Mouse (Mus musculus) liver, postnatal 0 days (tissue): ENCODE measurements around the gene Eif4h. TPM values are rescaled to one million over a fixed set of nuclear protein-coding genes. Genes with fewer than 3 reads are reported as not detected.

Experiments
- ATAC-seq: fragments of 200-750 bp; cut with Nextera tagmentation; 2 replicates; pipeline ENCODE4 v1.8.0; 2017; ENCODE audit warnings: mild to moderate bottlenecking, moderate library complexity
- DNase-seq: peaks from one replicate; pipeline ENCODE4 v3.0.0-alpha.2; 2016
- H3K27ac ChIP-seq: fragments of 300-500 bp; sonication (generic); 2 replicates; pipeline ENCODE4 v1.5.1; 2014; ENCODE audit warnings: antibody characterized with exemption, moderate library complexity, mild to moderate bottlenecking, low read depth
- H3K27me3 ChIP-seq: fragments of 300-500 bp; sonication (generic); 2 replicates; pipeline ENCODE4 v1.6.1; 2014; ENCODE audit warnings: low read length, control low read depth, mixed read lengths; ENCODE audit not compliant: insufficient read depth
- H3K36me3 ChIP-seq: fragments of 300-500 bp; sonication (generic); replicated peaks from 2 replicates; pipeline ENCODE4 v1.6.1; 2014; ENCODE audit warnings: mild to moderate bottlenecking, control low read depth, low read length, moderate library complexity, mixed read lengths; ENCODE audit not compliant: insufficient read depth
- H3K4me1 ChIP-seq: fragments of 300-500 bp; sonication (generic); 2 replicates; pipeline ENCODE4 v1.6.1; 2014; ENCODE audit warnings: antibody characterized with exemption, mild to moderate bottlenecking, control low read depth; ENCODE audit not compliant: insufficient read depth
- H3K4me2 ChIP-seq: fragments of 300-500 bp; sonication (generic); 2 replicates; pipeline ENCODE4 v1.6.1; 2014; ENCODE audit warnings: low read depth, mild to moderate bottlenecking, low read length, moderate library complexity, mixed read lengths
- H3K4me3 ChIP-seq: fragments of 300-500 bp; sonication (generic); 2 replicates; pipeline ENCODE4 v1.5.1; 2014; ENCODE audit warnings: low read depth, low read length
- H3K9ac ChIP-seq: fragments of 300-500 bp; sonication (generic); replicated peaks from 2 replicates; pipeline ENCODE4 v1.6.1; 2014; ENCODE audit warnings: mild to moderate bottlenecking, moderate library complexity
- H3K9me3 ChIP-seq: fragments of 300-500 bp; sonication (generic); 2 replicates; pipeline ENCODE4 v1.6.1; 2016; ENCODE audit warnings: mild to moderate bottlenecking, control low read depth, low read length, mixed read lengths
- CTCF ChIP-seq: sonication (generic); IDR thresholded peaks from 2 replicates; pipeline ENCODE4 v1.5.1; 2016; ENCODE audit warnings: antibody characterized with exemption, low read depth
- EP300 ChIP-seq: IDR thresholded peaks from 2 replicates; pipeline ENCODE4 v1.6.1; 2016; ENCODE audit warnings: antibody characterized with exemption, low read depth, mild to moderate bottlenecking
- WGBS: fragments of 180-500 bp; shearing (Covaris S2); extraction: QIAGEN DNeasy Blood & Tissue Kit; methylation state at CpG from one replicate; pipeline ENCODE4 v1.1.7; 2014; ENCODE audit not compliant: insufficient replicate concordance; 5-methylcytosine and 5-hydroxymethylcytosine counted together
- polyA plus RNA-seq: library from polyadenylated mRNA; unstranded; fragments of >200 nt; fragmentation: Nextera tagmentation; extraction: Ambion mirVana; gene quantifications from 2 replicates; pipeline ENCODE4 v1.2.1, GENCODE M21; 2015

Gene Eif4h
- polyA plus RNA-seq, 1 experiment from 2014 or later: 132 TPM

DNA sequence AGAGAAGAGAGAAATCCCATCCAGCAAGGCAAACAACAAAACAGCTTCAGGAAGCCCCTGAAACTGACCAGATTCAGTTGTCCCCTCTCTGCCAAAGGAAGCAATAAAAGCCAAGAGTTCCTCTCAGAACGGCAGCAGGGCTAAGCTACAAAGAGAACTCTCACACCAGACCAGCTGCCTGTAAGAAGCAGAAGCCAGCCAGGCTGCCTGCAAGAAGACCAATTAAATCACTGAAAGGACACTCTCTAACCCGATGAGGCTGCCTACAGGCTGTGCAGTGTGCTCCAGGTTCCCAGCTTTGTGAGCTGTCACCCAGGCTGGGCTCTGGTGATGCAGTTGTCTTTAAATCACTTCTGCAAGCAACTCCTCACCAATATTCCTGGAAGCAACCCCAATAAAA is 44.5 kb upstream of the Eif4h start:
- H3K4me3 ChIP-seq: no peak overlapping the region
- H3K27ac ChIP-seq: no peak overlapping the region
- 57% methylated on average over 2 of the region's 2 CpGs for WGBS
- no peak overlapping the region for H3K9ac ChIP-seq
- H3K36me3 ChIP-seq: no peaks in the 10 kb centered on the region
- peaks cover 28% of the 10 kb centered on the region for H3K4me1 ChIP-seq
- TF ChIP-seq EP300: no peak
- TF ChIP-seq CTCF: no peak
- 0 out of 2 replicates have a peak, but pooled peaks cover 4% of the 10 kb centered on the region for H3K27me3 ChIP-seq
- DNase-seq (no peak), ATAC-seq (no peak)
- no peaks in the 10 kb centered on the region for H3K9me3 ChIP-seq
- H3K4me2 ChIP-seq: no peak overlapping the region

DNA sequence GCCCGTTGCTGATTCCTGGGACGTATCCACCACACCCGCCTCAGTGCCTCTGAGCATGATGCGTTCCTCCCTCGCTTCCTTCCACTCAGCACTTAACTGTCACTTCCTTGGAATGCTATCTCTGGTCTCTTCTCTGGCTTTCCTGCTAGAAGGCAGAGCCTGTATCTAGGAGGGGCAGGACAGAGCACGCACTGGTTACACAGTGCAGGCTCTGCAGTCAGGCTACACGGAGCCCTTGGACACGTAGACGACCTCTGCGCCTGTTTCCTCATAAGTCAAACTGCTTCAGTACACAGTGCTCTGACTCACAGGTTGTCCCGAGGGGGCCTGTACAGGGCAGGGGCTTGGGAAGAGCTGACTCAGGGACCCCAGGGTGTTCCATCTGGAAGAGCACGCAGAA is 40.9 kb upstream of the Eif4h start:
- Histone ChIP-seq H3K4me2 (no peak overlapping the region), H3K4me1 (peaks cover 44% of the 10 kb centered on the region), H3K27ac (peak overlapping the region; percentile 69), H3K27me3 (no peaks in the 10 kb centered on the region), H3K4me3 (no peak overlapping the region), H3K36me3 (no peaks in the 10 kb centered on the region), H3K9me3 (no peaks in the 10 kb centered on the region), H3K9ac (no peak overlapping the region; the same call in 1 of the 2 replicates)
- peak; percentile 51 for DNase-seq
- TF ChIP-seq CTCF (no peak), EP300 (peak; percentile 41; the same call in 1 of the 2 replicates)
- peak; percentile 73 for ATAC-seq
- WGBS: 61% methylated on average over 12 of the region's 12 CpGs

DNA sequence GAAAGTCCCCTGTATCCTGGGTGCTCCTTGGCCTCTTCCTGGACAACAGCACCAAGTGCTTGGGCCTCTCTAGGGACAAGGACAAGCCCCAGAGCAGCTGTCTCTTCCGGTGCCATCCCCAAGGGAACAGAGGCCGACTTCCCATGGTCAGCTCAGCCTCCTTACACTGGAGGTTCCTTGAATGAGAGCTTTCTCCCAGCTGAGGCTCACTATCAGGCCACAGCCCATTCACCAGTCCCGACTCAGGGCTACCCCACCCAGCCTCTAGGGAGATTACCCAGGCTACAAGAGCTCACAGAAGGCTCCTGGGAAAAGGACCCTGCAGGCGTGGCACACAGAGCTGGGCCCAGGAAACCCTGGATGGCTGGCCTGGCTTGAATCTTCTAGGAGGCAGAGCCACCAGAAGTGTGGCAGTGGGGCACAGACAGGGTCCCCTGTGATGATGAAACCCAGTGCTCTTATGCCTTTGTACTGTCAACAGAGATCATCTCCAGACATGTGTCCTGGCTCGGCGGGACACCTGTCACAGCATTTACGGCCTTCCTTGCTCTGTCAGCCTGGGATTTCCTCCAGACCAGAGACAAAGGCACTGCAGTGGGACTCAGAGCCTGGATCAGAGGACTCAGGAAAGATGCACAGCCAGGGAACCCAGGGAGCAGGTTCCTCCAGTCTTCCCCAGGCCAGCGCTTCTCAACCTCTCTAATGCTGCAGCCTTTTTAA is 39.7 kb upstream of the Eif4h start:
- Histone ChIP-seq H3K36me3 (no peaks in the 10 kb centered on the region), H3K4me1 (peaks cover 44% of the 10 kb centered on the region), H3K27ac (peak overlapping the region; percentile 64), H3K4me2 (no peak overlapping the region), H3K27me3 (no peaks in the 10 kb centered on the region), H3K9ac (0 out of 2 replicates have a peak overlapping the region, but pooled peaks have one; percentile 6), H3K9me3 (no peaks in the 10 kb centered on the region), H3K4me3 (no peak overlapping the region)
- DNase-seq (peak; percentile 33), ATAC-seq (no peak)
- TF ChIP-seq CTCF (no peak), EP300 (no peak)
- 60% methylated on average over 8 of the region's 8 CpGs for WGBS

DNA sequence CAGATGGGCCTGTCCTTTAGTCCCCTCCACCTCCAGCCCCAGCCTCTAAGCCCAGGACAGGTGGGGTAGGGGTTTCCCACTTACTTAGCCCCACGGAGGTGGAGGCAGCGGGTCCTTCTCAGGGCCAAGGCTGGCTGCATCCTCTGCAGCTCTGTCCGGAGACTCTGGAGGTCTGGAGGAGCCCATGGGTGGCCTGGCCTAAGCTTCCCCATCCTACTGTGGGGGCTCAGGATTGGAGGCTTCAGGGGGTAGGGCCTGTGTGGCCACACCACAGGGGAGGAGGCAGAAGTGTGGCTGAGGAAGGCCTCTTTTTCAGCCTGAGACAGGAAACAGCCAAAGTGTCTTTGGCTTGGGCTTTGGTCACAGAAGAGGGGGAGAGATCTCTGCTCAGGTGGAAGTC is 38.7 kb upstream of the Eif4h start:
- 50% methylated on average over 3 of the region's 3 CpGs for WGBS
- H3K9ac ChIP-seq: 0 out of 2 replicates have a peak overlapping the region, but pooled peaks have one; percentile 8
- peak overlapping the region; percentile 16; the same call in 1 of the 2 replicates for H3K4me3 ChIP-seq
- no peaks in the 10 kb centered on the region for H3K27me3 ChIP-seq
- H3K9me3 ChIP-seq: no peaks in the 10 kb centered on the region
- H3K27ac ChIP-seq: peak overlapping the region; percentile 64; the same call in 1 of the 2 replicates
- peak; percentile 37 for DNase-seq
- TF ChIP-seq EP300 (no peak), CTCF (no peak)
- H3K36me3 ChIP-seq: no peaks in the 10 kb centered on the region
- H3K4me2 ChIP-seq: peak overlapping the region; percentile 68; the same call in 1 of the 2 replicates
- ATAC-seq: no peak
- H3K4me1 ChIP-seq: peaks cover 44% of the 10 kb centered on the region

DNA sequence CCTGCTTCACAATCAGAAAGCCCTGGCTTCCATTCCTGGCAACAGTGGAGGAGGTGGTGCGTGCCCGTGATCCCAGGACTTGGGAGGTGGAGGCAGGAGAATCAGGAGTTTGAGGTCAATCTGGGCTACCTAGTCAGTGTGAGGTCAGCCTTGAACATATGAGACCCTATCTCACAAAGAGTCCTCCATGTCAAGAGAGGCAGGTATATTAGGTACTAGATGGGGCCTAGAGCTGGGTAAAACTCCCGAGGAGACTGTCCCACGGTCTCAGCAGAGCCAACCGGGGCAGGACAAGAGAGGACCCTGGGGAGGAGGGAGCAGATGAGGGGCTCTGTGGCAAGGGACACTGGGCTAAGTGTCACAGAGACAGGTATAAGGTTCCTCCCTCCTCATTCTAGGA is 38.2 kb upstream of the Eif4h start:
- H3K4me3 ChIP-seq: peak overlapping the region; percentile 16; the same call in 1 of the 2 replicates
- H3K27me3 ChIP-seq: no peaks in the 10 kb centered on the region
- WGBS: 58% methylated on average over 5 of the region's 5 CpGs
- H3K4me2 ChIP-seq: peak overlapping the region; percentile 68
- 0 out of 2 replicates have a peak overlapping the region, but pooled peaks have one; percentile 8 for H3K9ac ChIP-seq
- TF ChIP-seq EP300 (no peak), CTCF (no peak)
- ATAC-seq (no peak), DNase-seq (no peak)
- H3K4me1 ChIP-seq: peaks cover 44% of the 10 kb centered on the region
- no peaks in the 10 kb centered on the region for H3K36me3 ChIP-seq
- H3K27ac ChIP-seq: peak overlapping the region; percentile 29; the same call in 1 of the 2 replicates
- no peaks in the 10 kb centered on the region for H3K9me3 ChIP-seq

DNA sequence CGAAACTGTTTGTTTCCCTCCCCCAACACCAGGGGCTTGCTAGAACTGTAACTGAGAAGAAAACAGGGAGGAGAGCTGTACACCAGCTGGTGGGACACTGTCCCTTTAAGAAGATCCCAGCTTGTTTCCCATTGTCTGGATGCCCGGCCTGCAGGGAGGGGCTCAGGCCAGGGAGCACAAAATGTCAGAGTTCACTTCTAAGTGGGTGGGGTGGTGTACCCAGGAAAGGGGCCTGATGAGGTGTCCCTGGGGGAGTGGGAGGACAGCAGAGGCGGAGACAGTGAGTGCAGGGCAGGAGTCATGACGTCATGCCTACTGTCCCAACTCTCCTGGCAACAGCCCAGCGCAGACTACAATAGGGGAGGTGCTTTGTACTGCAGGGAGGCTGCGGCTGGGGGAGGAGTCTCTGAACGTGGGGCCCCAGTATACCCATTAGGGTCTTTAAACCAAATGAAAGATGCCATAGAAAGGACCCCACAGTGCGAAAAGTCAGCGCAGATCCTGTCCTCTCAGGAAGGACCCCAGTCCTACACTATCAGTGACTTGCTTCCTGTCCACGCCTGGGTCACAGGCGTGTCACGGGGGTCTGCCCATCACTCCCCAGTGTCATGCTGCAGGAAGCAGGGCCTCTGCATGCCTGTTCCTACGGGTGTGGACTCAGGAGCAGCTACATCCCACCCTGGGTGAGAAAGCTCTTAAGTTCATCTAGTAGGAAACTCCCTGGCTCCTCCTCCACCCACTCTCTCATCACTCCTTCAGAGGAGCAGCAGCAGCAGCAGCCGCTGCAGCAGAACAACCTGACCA is 36.9 kb upstream of the Eif4h start:
- TF ChIP-seq EP300 (0 out of 2 replicates have a peak, but pooled peaks have one; percentile 41), CTCF (no peak)
- Histone ChIP-seq H3K4me3 (peak overlapping the region; percentile 21), H3K9me3 (no peaks in the 10 kb centered on the region), H3K27me3 (no peaks in the 10 kb centered on the region), H3K36me3 (no peaks in the 10 kb centered on the region), H3K4me2 (peak overlapping the region; percentile 68), H3K27ac (peak overlapping the region; percentile 62), H3K4me1 (peaks cover 40% of the 10 kb centered on the region), H3K9ac (peak overlapping the region; percentile 22; the same call in 1 of the 2 replicates)
- 6% methylated on average over 14 of the region's 14 CpGs for WGBS
- ATAC-seq: peak; percentile 73
- DNase-seq: peak; percentile 83
